Mouse (Mus musculus): ENCODE measurements around the gene Hist1h2ac.
"Not testable (repeated sequence)": the region's sequence is repeated elsewhere in the genome, so short reads cannot be mapped to it uniquely, and the experiment has no call there.

The Hist1h2ac gene

GRCm38 (mm10) chr13:23683755-23684281 lies at the start of gene Hist1h2ac, which contains the start of gene Hist1h2bc:
Hist1h2ac (minus strand) TSS chr13:23683948.
Hist1h2bc (plus strand) TSS chr13:23684199.
- peak; percentile 100 for DNase-seq (ENCODE audit: low read depth, low spot score)

GRCm38 (mm10) chr13:23732156-23732804 lies 48.5 kb upstream of the Hist1h2ac start:
- DNase-seq (ENCODE audit: low read depth, low spot score), result peak; percentile 51

- DNase-seq (ENCODE audit: low read depth, low spot score), result no peak
Measured at GRCm38 (mm10) chr13:23730479-23730878, 46.7 kb upstream of the Hist1h2ac start.

- no peak for DNase-seq (ENCODE audit: low read depth, low spot score)
Measured at GRCm38 (mm10) chr13:23729706-23730105, 46.0 kb upstream of the Hist1h2ac start.

- DNase-seq (ENCODE audit: low read depth, low spot score), result no peak
Measured at GRCm38 (mm10) chr13:23729192-23729525, 45.4 kb upstream of the Hist1h2ac start.

- DNase-seq (ENCODE audit: low read depth, low spot score), result no peak
Measured at GRCm38 (mm10) chr13:23728472-23729191, 44.9 kb upstream of the Hist1h2ac start.

- DNase-seq (ENCODE audit: low read depth, low spot score), result no peak
Measured at GRCm38 (mm10) chr13:23725213-23725612, 41.5 kb upstream of the Hist1h2ac start.

- no peak for DNase-seq (ENCODE audit: low read depth, low spot score)
Measured at GRCm38 (mm10) chr13:23724239-23724638, 40.5 kb upstream of the Hist1h2ac start.

GRCm38 (mm10) chr13:23717593-23718245 lies 34.0 kb upstream of the Hist1h2ac start:
- not testable (repeated sequence) for DNase-seq (ENCODE audit: low read depth, low spot score)

- DNase-seq (ENCODE audit: low read depth, low spot score), result no peak
Measured at GRCm38 (mm10) chr13:23717176-23717575, 33.4 kb upstream of the Hist1h2ac start.

- no peak for DNase-seq (ENCODE audit: low read depth, low spot score)
Measured at GRCm38 (mm10) chr13:23716261-23717042, 32.7 kb upstream of the Hist1h2ac start.

- DNase-seq (ENCODE audit: low read depth, low spot score), result peak; percentile 43
Measured at GRCm38 (mm10) chr13:23710374-23711089, 26.8 kb upstream of the Hist1h2ac start, which contains the start of gene Hfe. Hfe (minus strand) TSS chr13:23710854.

GRCm38 (mm10) chr13:23709714-23710373 lies 26.1 kb upstream of the Hist1h2ac start:
- no peak for DNase-seq (ENCODE audit: low read depth, low spot score)

GRCm38 (mm10) chr13:23708654-23709053 lies 24.9 kb upstream of the Hist1h2ac start:
- no peak for DNase-seq (ENCODE audit: low read depth, low spot score)

GRCm38 (mm10) chr13:23708041-23708440 lies 24.3 kb upstream of the Hist1h2ac start:
- DNase-seq (ENCODE audit: low read depth, low spot score), result no peak

- DNase-seq (ENCODE audit: low read depth, low spot score), result no peak
Measured at GRCm38 (mm10) chr13:23706771-23707170, 23.0 kb upstream of the Hist1h2ac start.

- DNase-seq (ENCODE audit: low read depth, low spot score), result no peak
Measured at GRCm38 (mm10) chr13:23705751-23706356, 22.1 kb upstream of the Hist1h2ac start.

- not testable (repeated sequence) for DNase-seq (ENCODE audit: low read depth, low spot score)
Measured at GRCm38 (mm10) chr13:23702801-23703200, 19.1 kb upstream of the Hist1h2ac start.

- no peak for DNase-seq (ENCODE audit: low read depth, low spot score)
Measured at GRCm38 (mm10) chr13:23702220-23702619, 18.5 kb upstream of the Hist1h2ac start.

Measured in R1 (cell line).